Mouse (Mus musculus): ENCODE measurements at regions not wholly inside any gene's neighbourhood (a gene's known extent, or its start where the extent isn't known, plus 50 kb on each side); places are given as distances from the start of the nearest gene placed in this dataset.
A peak's percentile ranks its signal among the peaks of the same experiment; 100 is the strongest.

DNA sequence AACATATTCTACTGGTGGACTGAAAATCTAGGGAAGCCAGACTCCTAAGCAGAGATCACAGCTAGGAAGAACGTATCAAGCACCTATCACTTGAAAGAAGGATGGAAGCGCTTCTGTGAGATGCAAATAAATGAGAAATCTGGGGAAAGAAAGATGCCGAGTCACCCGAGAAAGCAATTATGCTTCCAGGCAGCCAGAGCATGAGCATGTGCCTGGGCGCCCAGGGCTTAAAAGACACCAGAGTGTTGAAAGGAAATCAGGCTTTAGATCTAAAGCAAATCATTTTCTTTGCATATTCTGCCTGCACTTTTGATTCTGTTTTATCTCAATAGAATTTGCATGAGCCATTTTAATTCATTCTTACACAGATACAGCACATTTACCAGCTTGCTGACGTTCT lies 466.5 kb upstream of the Dmac1 start:
- Histone ChIP-seq H3K4me1 (ENCODE audit: control insufficient read depth, insufficient read depth, insufficient read length, low read length) (no peaks in the 10 kb centered on the region), H3K36me3 (ENCODE audit: control insufficient read depth, insufficient read depth, low read length) (no peaks in the 10 kb centered on the region), H3K27ac (ENCODE audit: insufficient read depth, low read depth, low read length) (no peak overlapping the region), H3K4me3 (ENCODE audit: low read depth, low read length) (no peak overlapping the region), H3K27me3 (ENCODE audit: control insufficient read depth, insufficient read depth, low read length) (no peaks in the 10 kb centered on the region)
- 80% methylated on average over 6 of the region's 6 CpGs for WGBS
- no peak for TF ChIP-seq POLR2A (IDR thresholded peaks at IDR 0.05; ENCODE audit: low read depth, low read length)
- TF ChIP-seq CTCF (IDR thresholded peaks at IDR 0.05; ENCODE audit: extremely low read depth, insufficient read length, insufficient replicate concordance, low read depth, low read length): no peak

GRCm38 (mm10) chr4:75741585-75741984 lies 463.5 kb upstream of the Dmac1 start:
- TF ChIP-seq POLR2A (IDR thresholded peaks at IDR 0.05; ENCODE audit: low read depth, low read length) (no peak), CTCF (IDR thresholded peaks at IDR 0.05; ENCODE audit: extremely low read depth, insufficient read length, insufficient replicate concordance, low read depth, low read length) (no peak)
- Histone ChIP-seq H3K4me1 (ENCODE audit: control insufficient read depth, insufficient read depth, insufficient read length, low read length) (no peaks in the 10 kb centered on the region), H3K4me3 (ENCODE audit: low read depth, low read length) (no peak overlapping the region), H3K36me3 (ENCODE audit: control insufficient read depth, insufficient read depth, low read length) (no peaks in the 10 kb centered on the region), H3K27ac (ENCODE audit: insufficient read depth, low read depth, low read length) (no peak overlapping the region), H3K27me3 (ENCODE audit: control insufficient read depth, insufficient read depth, low read length) (no peaks in the 10 kb centered on the region)

DNA sequence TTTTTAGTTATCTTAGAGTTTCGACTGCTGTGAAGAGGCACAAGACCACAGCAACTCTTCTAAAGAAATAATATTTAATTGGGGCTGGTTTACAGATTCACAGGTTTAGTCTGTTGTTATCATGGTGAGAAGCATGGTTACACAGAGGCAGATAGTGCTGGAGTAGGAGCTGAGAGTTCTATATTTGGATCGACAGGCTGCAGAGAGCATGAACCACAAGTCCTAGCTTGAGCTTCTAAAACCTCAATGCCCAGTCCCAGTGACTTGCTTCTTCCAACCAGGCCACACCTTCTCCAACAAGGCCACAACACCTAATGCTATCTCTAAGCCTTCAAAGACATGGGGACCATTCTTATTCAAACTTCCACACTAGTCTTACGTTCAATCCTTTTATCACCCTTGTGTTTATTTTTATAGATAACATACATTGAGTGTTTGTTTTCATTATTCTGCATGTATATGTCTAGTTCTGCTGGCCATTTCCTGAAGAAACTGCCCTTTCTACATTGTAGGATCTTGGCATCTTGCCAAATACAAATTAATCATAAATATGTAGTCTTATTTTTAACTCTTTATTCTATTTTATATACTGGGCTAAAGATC lies 452.8 kb upstream of the Dmac1 start:
- TF ChIP-seq CTCF (IDR thresholded peaks at IDR 0.05; ENCODE audit: extremely low read depth, insufficient read length, insufficient replicate concordance, low read depth, low read length) (no peak), POLR2A (IDR thresholded peaks at IDR 0.05; ENCODE audit: low read depth, low read length) (no peak)
- no peaks in the 10 kb centered on the region for H3K36me3 ChIP-seq (ENCODE audit: control insufficient read depth, insufficient read depth, low read length)
- WGBS: 39% methylated on average over 3 of the region's 3 CpGs

DNA sequence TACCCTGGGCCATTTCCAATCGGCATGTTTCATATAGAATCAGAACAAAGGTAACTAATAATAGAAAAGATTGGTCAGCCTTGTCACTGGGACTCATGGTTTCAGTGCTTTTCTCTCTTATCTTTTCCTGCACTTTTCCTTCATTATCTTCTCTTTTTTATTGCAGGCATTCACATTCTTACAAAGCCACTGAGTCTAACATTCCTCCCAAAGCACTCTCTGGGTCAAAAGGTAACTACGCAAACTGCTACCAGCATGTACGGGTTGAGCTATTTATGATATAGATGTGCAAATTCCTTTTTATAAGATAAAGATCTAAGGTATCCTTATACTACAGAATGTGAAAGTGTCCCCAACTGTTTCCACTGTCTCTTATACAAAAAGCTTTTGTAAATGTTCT lies 436.5 kb upstream of the Dmac1 start:
- no peak overlapping the region for H3K4me3 ChIP-seq (ENCODE audit: low read depth, low read length)
- no peaks in the 10 kb centered on the region for H3K36me3 ChIP-seq (ENCODE audit: control insufficient read depth, insufficient read depth, low read length)
- 60% methylated on average over 3 of the region's 3 CpGs for WGBS
- no peak for TF ChIP-seq POLR2A (IDR thresholded peaks at IDR 0.05; ENCODE audit: low read depth, low read length)
- no peak for TF ChIP-seq CTCF (IDR thresholded peaks at IDR 0.05; ENCODE audit: extremely low read depth, insufficient read length, insufficient replicate concordance, low read depth, low read length)
- no peak overlapping the region for H3K27ac ChIP-seq (ENCODE audit: insufficient read depth, low read depth, low read length)
- H3K27me3 ChIP-seq (ENCODE audit: control insufficient read depth, insufficient read depth, low read length): no peaks in the 10 kb centered on the region
- H3K4me1 ChIP-seq (ENCODE audit: control insufficient read depth, insufficient read depth, insufficient read length, low read length): no peaks in the 10 kb centered on the region

More for the DNA sequence above, 452.8 kb upstream of the Dmac1 start:
- H3K27ac ChIP-seq (ENCODE audit: insufficient read depth, low read depth, low read length): no peak overlapping the region
- no peak overlapping the region for H3K4me3 ChIP-seq (ENCODE audit: low read depth, low read length)
- no peaks in the 10 kb centered on the region for H3K4me1 ChIP-seq (ENCODE audit: control insufficient read depth, insufficient read depth, insufficient read length, low read length)
- no peaks in the 10 kb centered on the region for H3K27me3 ChIP-seq (ENCODE audit: control insufficient read depth, insufficient read depth, low read length)

- no peak overlapping the region for H3K4me3 ChIP-seq (ENCODE audit: low read depth, low read length)
- no peak overlapping the region for H3K27ac ChIP-seq (ENCODE audit: insufficient read depth, low read depth, low read length)
- H3K36me3 ChIP-seq (ENCODE audit: control insufficient read depth, insufficient read depth, low read length): no peaks in the 10 kb centered on the region
- no peaks in the 10 kb centered on the region for H3K4me1 ChIP-seq (ENCODE audit: control insufficient read depth, insufficient read depth, insufficient read length, low read length)
- H3K27me3 ChIP-seq (ENCODE audit: control insufficient read depth, insufficient read depth, low read length): no peaks in the 10 kb centered on the region
- TF ChIP-seq POLR2A (IDR thresholded peaks at IDR 0.05; ENCODE audit: low read depth, low read length) (no peak), CTCF (IDR thresholded peaks at IDR 0.05; ENCODE audit: extremely low read depth, insufficient read length, insufficient replicate concordance, low read depth, low read length) (peak; percentile 43; the same call in 1 of the 2 replicates)
- 92% methylated on average over 1 of the region's 1 CpGs for WGBS
These were observed 435.9 kb upstream of the Dmac1 start for GRCm38 (mm10) chr4:75713960-75714359.

- Histone ChIP-seq H3K4me3 (ENCODE audit: low read depth, low read length) (no peak overlapping the region), H3K4me1 (ENCODE audit: control insufficient read depth, insufficient read depth, insufficient read length, low read length) (no peaks in the 10 kb centered on the region), H3K27me3 (ENCODE audit: control insufficient read depth, insufficient read depth, low read length) (no peaks in the 10 kb centered on the region), H3K36me3 (ENCODE audit: control insufficient read depth, insufficient read depth, low read length) (no peaks in the 10 kb centered on the region), H3K27ac (ENCODE audit: insufficient read depth, low read depth, low read length) (no peak overlapping the region)
- TF ChIP-seq CTCF (IDR thresholded peaks at IDR 0.05; ENCODE audit: extremely low read depth, insufficient read length, insufficient replicate concordance, low read depth, low read length) (no peak), POLR2A (IDR thresholded peaks at IDR 0.05; ENCODE audit: low read depth, low read length) (no peak)
- 71% methylated on average over 3 of the region's 3 CpGs for WGBS
These were observed 422.8 kb upstream of the Dmac1 start for GRCm38 (mm10) chr4:75700780-75701378.

DNA sequence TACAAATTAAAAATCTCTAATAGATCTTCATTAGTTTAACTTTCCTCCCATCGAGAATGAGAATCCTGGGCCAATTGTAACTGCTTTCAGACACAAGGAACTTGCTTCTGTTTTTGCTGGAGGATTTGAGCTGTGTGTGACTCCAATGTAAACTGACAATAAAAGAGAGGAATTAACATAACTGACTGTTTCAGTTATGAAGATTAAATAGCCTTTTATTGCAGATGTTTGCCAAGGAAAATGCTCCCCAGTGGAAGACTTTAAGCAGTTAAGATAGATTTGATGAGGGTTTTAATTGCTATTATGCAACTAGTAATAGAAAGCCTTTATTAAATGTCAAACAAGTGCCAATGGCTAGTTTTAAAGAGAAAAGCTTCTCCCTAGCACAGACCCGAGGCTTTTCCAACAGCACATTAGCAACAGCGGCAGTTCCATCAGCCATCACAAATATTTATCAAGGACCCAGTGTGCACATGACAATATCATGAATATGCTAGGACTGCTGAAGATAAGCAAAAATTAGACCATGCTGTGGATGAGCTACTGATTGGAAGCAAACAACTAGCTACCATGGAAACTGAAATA lies 398.6 kb upstream of the Dmac1 start:
- no peak for TF ChIP-seq POLR2A (IDR thresholded peaks at IDR 0.05; ENCODE audit: low read depth, low read length)
- TF ChIP-seq CTCF (IDR thresholded peaks at IDR 0.05; ENCODE audit: extremely low read depth, insufficient read length, insufficient replicate concordance, low read depth, low read length): no peak
- Histone ChIP-seq H3K27ac (ENCODE audit: insufficient read depth, low read depth, low read length) (no peak overlapping the region), H3K36me3 (ENCODE audit: control insufficient read depth, insufficient read depth, low read length) (no peaks in the 10 kb centered on the region), H3K27me3 (ENCODE audit: control insufficient read depth, insufficient read depth, low read length) (no peaks in the 10 kb centered on the region), H3K4me1 (ENCODE audit: control insufficient read depth, insufficient read depth, insufficient read length, low read length) (no peaks in the 10 kb centered on the region), H3K4me3 (ENCODE audit: low read depth, low read length) (no peak overlapping the region)
- WGBS: 25% methylated on average over 3 of the region's 3 CpGs

All from small intestine, adult 2 months (tissue).